Mouse (Mus musculus) cerebral cortex, adult 2 months (tissue): ENCODE measurements around the gene Adamts17.

Experiments
- WGBS: fragments of 180-500 bp; shearing (Covaris S2); methylation state at CpG from one replicate; pipeline ENCODE4 v1.1.7; 2018; 5-methylcytosine and 5-hydroxymethylcytosine counted together

The Adamts17 gene

GRCm38 (mm10) chr7:67087759-67088158, 248.2 kb downstream of the Adamts17 start:
- WGBS: 50% methylated on average over 6 of the region's 6 CpGs

- 89% methylated on average over 2 of the region's 2 CpGs for WGBS
These were observed 257.6 kb downstream of the Adamts17 start for GRCm38 (mm10) chr7:67097096-67097495.

GRCm38 (mm10) chr7:67101418-67101973, 262.0 kb downstream of the Adamts17 start:
- WGBS: 80% methylated on average over 3 of the region's 3 CpGs

- 73% methylated on average over 12 of the region's 12 CpGs for WGBS
These were observed 271.1 kb downstream of the Adamts17 start for GRCm38 (mm10) chr7:67110551-67111159.

GRCm38 (mm10) chr7:67112495-67113216, 273.1 kb downstream of the Adamts17 start:
- 83% methylated on average over 14 of the region's 14 CpGs for WGBS

- WGBS: 96% methylated on average over 3 of the region's 3 CpGs
These were observed 274.5 kb downstream of the Adamts17 start for GRCm38 (mm10) chr7:67114056-67114455.

GRCm38 (mm10) chr7:67115056-67115455, 275.5 kb downstream of the Adamts17 start:
- 88% methylated on average over 3 of the region's 3 CpGs for WGBS

- 37% methylated on average over 2 of the region's 2 CpGs for WGBS
These were observed 295.6 kb downstream of the Adamts17 start for GRCm38 (mm10) chr7:67135140-67135539.

- WGBS: 71% methylated on average over 11 of the region's 11 CpGs
These were observed 302.9 kb downstream of the Adamts17 start for GRCm38 (mm10) chr7:67142347-67143015.

- WGBS: 64% methylated on average over 7 of the region's 7 CpGs
These were observed 306.2 kb downstream of the Adamts17 start for GRCm38 (mm10) chr7:67145748-67146147.

GRCm38 (mm10) chr7:67146151-67146550, 306.6 kb downstream of the Adamts17 start:
- 89% methylated on average over 6 of the region's 6 CpGs for WGBS

GRCm38 (mm10) chr7:67149707-67150106, 310.2 kb downstream of the Adamts17 start:
- 97% methylated on average over 16 of the region's 16 CpGs for WGBS

GRCm38 (mm10) chr7:67152626-67153025, 313.1 kb downstream of the Adamts17 start:
- 56% methylated on average over 3 of the region's 3 CpGs for WGBS

- 92% methylated on average over 8 of the region's 8 CpGs for WGBS
These were observed 322.6 kb downstream of the Adamts17 start for GRCm38 (mm10) chr7:67162135-67162534.

- 79% methylated on average over 9 of the region's 9 CpGs for WGBS
These were observed 328.8 kb downstream of the Adamts17 start for GRCm38 (mm10) chr7:67168288-67168687.

- 83% methylated on average over 9 of the region's 9 CpGs for WGBS
These were observed 329.4 kb downstream of the Adamts17 start for GRCm38 (mm10) chr7:67168763-67169569.

- WGBS: 64% methylated on average over 2 of the region's 2 CpGs
These were observed 334.1 kb downstream of the Adamts17 start for GRCm38 (mm10) chr7:67173522-67174195.

- 40% methylated on average over 4 of the region's 4 CpGs for WGBS
These were observed 344.3 kb downstream of the Adamts17 start for GRCm38 (mm10) chr7:67183786-67184185.

- WGBS: 15% methylated on average over 10 of the region's 10 CpGs
These were observed 359.9 kb downstream of the Adamts17 start for GRCm38 (mm10) chr7:67199412-67199811.
